Mouse (Mus musculus) stomach, embryonic 14.5 days (tissue): ENCODE data around the gene Gm10591. TPM values are rescaled to one million over a fixed set of nuclear protein-coding genes. Genes with fewer than 3 reads are reported as not detected.
"Not testable (repeated sequence)": the region's sequence is repeated elsewhere in the genome, so short reads cannot be mapped to it uniquely, and the experiment has no call there.

Experiments
- ATAC-seq: fragments of 200-750 bp; cut with Nextera tagmentation; 2 replicates; pipeline ENCODE4 v1.8.0; 2017; ENCODE audit warnings: low read depth, moderate TSS enrichment; ENCODE audit not compliant: insufficient number of reproducible peaks, insufficient read depth, low FRiP score
- H3K27ac ChIP-seq: fragments of 300-500 bp; sonication (generic); 2 replicates; pipeline ENCODE4 v1.5.1; 2014; ENCODE audit warnings: mild to moderate bottlenecking, low read length, moderate library complexity, mixed read lengths
- H3K27me3 ChIP-seq: fragments of 300-500 bp; sonication (generic); 2 replicates; pipeline ENCODE4 v1.6.1; 2014; ENCODE audit warnings: low read length, control low read depth, mixed read lengths; ENCODE audit not compliant: control insufficient read depth, insufficient read depth
- H3K36me3 ChIP-seq: fragments of 300-500 bp; sonication (generic); 2 replicates; pipeline ENCODE4 v1.6.1; 2014; ENCODE audit warnings: mild to moderate bottlenecking, control low read depth, low read length, moderate library complexity, mixed read lengths; ENCODE audit not compliant: control insufficient read depth, insufficient read depth
- H3K4me1 ChIP-seq: fragments of 300-500 bp; sonication (generic); 2 replicates; pipeline ENCODE4 v1.6.1; 2014; ENCODE audit warnings: low read length, control low read depth, mixed read lengths; ENCODE audit not compliant: control insufficient read depth, insufficient read depth
- H3K4me2 ChIP-seq: fragments of 300-500 bp; sonication (generic); replicated peaks from 2 replicates; pipeline ENCODE4 v1.6.1; 2014; ENCODE audit warnings: low read depth, low read length, control low read depth
- H3K4me3 ChIP-seq: fragments of 300-500 bp; sonication (generic); 2 replicates; pipeline ENCODE4 v1.5.1; 2014; ENCODE audit warnings: low read depth, low read length, control low read depth
- H3K9ac ChIP-seq: fragments of 300-500 bp; sonication (generic); replicated peaks from 2 replicates; pipeline ENCODE4 v1.6.1; 2014; ENCODE audit warnings: low read depth, mild to moderate bottlenecking, control low read depth, low read length, moderate library complexity, mixed read lengths
- H3K9me3 ChIP-seq: fragments of 300-500 bp; sonication (generic); 2 replicates; pipeline ENCODE4 v1.6.1; 2016; ENCODE audit warnings: low read depth, low read length, control low read depth; ENCODE audit not compliant: control insufficient read depth
- WGBS: fragments of 180-500 bp; shearing (Covaris S2); extraction: QIAGEN DNeasy Blood & Tissue Kit; methylation state at CpG from one replicate; pipeline ENCODE4 v1.1.7; 2014; 5-methylcytosine and 5-hydroxymethylcytosine counted together
- polyA plus RNA-seq: library from polyadenylated mRNA; unstranded; fragments of >200 nt; fragmentation: Nextera tagmentation; extraction: Ambion mirVana; gene quantifications from 2 replicates; pipeline ENCODE4 v1.2.1, GENCODE M21; 2014

Gm10591 gene
- polyA plus RNA-seq: 0.75 TPM in 1 of 2 replicates, not detected in the other

- H3K36me3 ChIP-seq, ATAC-seq, H3K4me1 ChIP-seq, H3K9me3 ChIP-seq, H3K4me3 ChIP-seq, H3K27ac ChIP-seq, H3K4me2 ChIP-seq, H3K9ac ChIP-seq, H3K27me3 ChIP-seq: not testable (repeated sequence)
- WGBS: no CpG with 5 or more reads among the region's 5 CpGs
These were observed at the start of gene Gm10591 for GRCm38 (mm10) chr4:42611895-42612294. Gene Gm10591, plus strand, starts transcription at chr4:42612195.

- not testable (repeated sequence) for H3K4me3 ChIP-seq, H3K9me3 ChIP-seq, H3K36me3 ChIP-seq, H3K4me1 ChIP-seq, ATAC-seq, H3K27ac ChIP-seq, H3K27me3 ChIP-seq, H3K9ac ChIP-seq, H3K4me2 ChIP-seq
- WGBS: no CpG with 5 or more reads among the region's 8 CpGs
These were observed 17.4 kb downstream of the Gm10591 start, which contains the start of gene Gm2564 for GRCm38 (mm10) chr4:42629419-42629818. Gene Gm2564, plus strand, starts transcription at chr4:42629719.

GRCm38 (mm10) chr4:42654951-42655350 is 43.0 kb downstream of the Gm10591 start, which contains the start of gene Ccl27b:
Gene Ccl27b, plus strand, starts transcription at chr4:42655251.
- not testable (repeated sequence) for H3K9me3 ChIP-seq, H3K4me3 ChIP-seq, ATAC-seq, H3K27ac ChIP-seq, H3K9ac ChIP-seq, H3K27me3 ChIP-seq, H3K4me1 ChIP-seq, H3K36me3 ChIP-seq, H3K4me2 ChIP-seq
- no CpG with 5 or more reads among the region's 9 CpGs for WGBS

- not testable (repeated sequence) for ATAC-seq, H3K9ac ChIP-seq, H3K27me3 ChIP-seq, H3K27ac ChIP-seq, H3K4me1 ChIP-seq, H3K36me3 ChIP-seq, H3K4me2 ChIP-seq, H3K4me3 ChIP-seq, H3K9me3 ChIP-seq
- no CpG with 5 or more reads among the region's 3 CpGs for WGBS
These were observed 49.8 kb downstream of the Gm10591 start, which contains the start of gene Il11ra2 for GRCm38 (mm10) chr4:42661793-42662192. Gene Il11ra2, minus strand, starts transcription at chr4:42661893.

Other genes with a start within 250 kb of the Gm10591 start
- gene Gm21586, start 172.8 kb upstream of the Gm10591 start, polyA plus RNA-seq: not detected in 2 replicates
- gene Gm2163, start 145.4 kb upstream of the Gm10591 start, polyA plus RNA-seq: 0.13 TPM in 1 of 2 replicates, not detected in the other
- 0.18 TPM in 1 of 2 replicates, not detected in the other for gene Fam205a2, start 84.0 kb upstream of the Gm10591 start, polyA plus RNA-seq
- not detected in 2 replicates for gene Gm2564, start 17.5 kb downstream of the Gm10591 start, polyA plus RNA-seq
- gene Ccl27b, start 43.1 kb downstream of the Gm10591 start, polyA plus RNA-seq: not detected in 2 replicates
- gene Il11ra2, start 49.7 kb downstream of the Gm10591 start, polyA plus RNA-seq: not detected in 2 replicates
- 0.51 TPM in 1 of 2 replicates, not detected in the other for gene 4930578G10Rik, start 123.3 kb downstream of the Gm10591 start, polyA plus RNA-seq
- not detected in 2 replicates for gene Ccl19, start 144.4 kb downstream of the Gm10591 start, polyA plus RNA-seq
- 55.6 and 55.8 TPM in 2 replicates for gene Ccl21a, start 161.8 kb downstream of the Gm10591 start, polyA plus RNA-seq
- 0.10 TPM in 1 of 2 replicates, not detected in the other for gene Fam205a1, start 241.7 kb downstream of the Gm10591 start, polyA plus RNA-seq
- gene Gm12394, start 244.6 kb downstream of the Gm10591 start, polyA plus RNA-seq: 0.17 TPM in 1 of 2 replicates, not detected in the other